Mouse (Mus musculus) neutrophil, adult 5-6 weeks (primary cell): ENCODE results near the gene Celsr1. TPM values are rescaled to one million over a fixed set of nuclear protein-coding genes. Genes with fewer than 3 reads are reported as not detected.
"Not testable (repeated sequence)": the region's sequence is repeated elsewhere in the genome, so short reads cannot be mapped to it uniquely, and the experiment has no call there.

ENCODE experiments used
- ATAC-seq: fragments of 151-379, 151-347 bp; 2 replicates; pipeline ENCODE4 v1.8.0; 2017; ENCODE audit warnings: mild to moderate bottlenecking, moderate TSS enrichment; ENCODE audit not compliant: insufficient number of reproducible peaks, poor library complexity, low FRiP score, severe bottlenecking; ENCODE audit errors: extremely low read depth
- total RNA-seq: library from RNA; stranded (forward); fragments of 200-1000 nt; gene quantifications from 2 replicates; pipeline ENCODE4 v1.2.3, GENCODE M21; 2017

Celsr1 gene
- total RNA-seq, 1 experiment from 2014 or later, result 3.1 TPM

DNA sequence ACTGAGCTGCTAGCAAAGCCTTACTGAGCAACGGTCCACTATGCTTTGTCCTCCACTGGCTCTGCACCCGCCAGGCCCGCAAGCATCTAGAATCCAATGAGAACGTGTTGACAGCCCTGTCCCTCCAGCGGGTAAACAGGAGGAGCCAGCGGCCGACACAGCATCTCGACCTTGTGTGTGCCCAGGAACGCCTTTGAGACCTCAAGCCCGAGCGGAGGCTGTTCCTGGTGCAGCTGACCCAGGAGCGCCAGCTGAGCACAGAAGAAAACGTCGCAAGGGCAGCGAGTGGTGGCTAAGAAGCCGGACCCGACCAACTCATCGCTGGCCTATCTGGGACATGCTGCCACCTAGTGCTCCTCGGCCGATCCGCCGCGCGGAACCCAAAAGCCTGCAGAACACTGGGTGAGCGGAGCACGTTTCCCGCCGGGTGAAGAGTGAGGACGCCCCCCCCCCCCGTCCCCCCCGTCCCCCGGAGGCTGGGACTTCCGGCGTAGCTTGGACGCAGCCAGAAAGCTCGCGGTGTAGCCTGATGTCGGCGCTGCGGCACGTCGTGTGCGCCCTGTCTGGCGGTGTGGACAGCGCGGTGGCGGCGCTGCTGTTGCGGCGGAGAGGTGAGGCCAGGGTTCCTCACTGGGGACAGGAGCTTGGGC is 154.6 kb downstream of the Celsr1 start, which contains the start of gene Trmu:
Gene Trmu (plus strand): TSS at position 465 of the 650 bp plus-strand sequence.
- peak; percentile 86 for ATAC-seq

- ATAC-seq, result no peak
These were observed 156.2 kb downstream of the Celsr1 start for GRCm38 (mm10) chr15:85877336-85877735.

DNA sequence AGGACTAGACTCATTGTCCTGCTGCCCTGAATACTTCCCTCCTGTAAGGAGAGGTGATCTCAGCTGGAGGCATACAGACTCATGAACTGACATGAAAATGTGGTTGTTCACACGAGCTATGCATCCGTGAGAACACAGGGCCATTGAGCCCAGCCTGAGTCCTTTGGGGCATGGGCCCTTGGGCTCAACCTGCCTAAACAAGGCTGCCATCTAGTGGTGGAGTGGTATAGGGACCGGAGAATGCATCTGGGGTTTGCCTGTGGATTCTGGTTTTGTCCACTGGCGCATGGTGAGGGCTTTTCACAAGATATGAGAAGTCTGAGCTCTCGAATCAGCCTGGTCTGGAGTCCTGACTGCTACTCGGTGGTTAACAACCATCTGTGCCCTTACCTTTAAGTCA is 165.9 kb downstream of the Celsr1 start:
- peak; percentile 72 for ATAC-seq

DNA sequence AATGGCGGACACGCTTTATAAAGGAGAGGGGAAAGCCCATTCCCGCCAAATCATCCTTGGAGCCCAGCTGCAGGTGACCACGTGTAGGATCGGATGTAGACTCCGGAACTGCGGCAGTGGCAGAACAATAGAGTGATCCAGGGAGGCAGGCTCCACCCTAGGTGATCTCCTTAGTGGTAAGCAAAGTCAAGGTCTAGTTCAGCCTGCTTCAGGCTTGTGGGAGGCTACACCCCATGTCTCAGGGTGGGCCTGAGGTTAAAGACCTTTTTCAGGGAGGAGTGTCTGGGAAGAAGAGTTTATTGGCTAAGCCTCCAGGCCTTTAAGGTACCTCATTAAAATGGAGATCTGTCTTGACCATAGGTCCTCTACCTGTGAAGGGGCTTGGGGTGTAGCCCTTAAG is 167.7 kb downstream of the Celsr1 start:
- ATAC-seq, result not testable (repeated sequence)

- peak; percentile 97 for ATAC-seq
These were observed 174.0 kb downstream of the Celsr1 start, which contains the start of gene Gtse1 for GRCm38 (mm10) chr15:85859490-85860031. Gtse1 (plus strand) TSS chr15:85859745.

GRCm38 (mm10) chr15:85858980-85859489 is 174.5 kb downstream of the Celsr1 start:
- ATAC-seq, result no peak

DNA sequence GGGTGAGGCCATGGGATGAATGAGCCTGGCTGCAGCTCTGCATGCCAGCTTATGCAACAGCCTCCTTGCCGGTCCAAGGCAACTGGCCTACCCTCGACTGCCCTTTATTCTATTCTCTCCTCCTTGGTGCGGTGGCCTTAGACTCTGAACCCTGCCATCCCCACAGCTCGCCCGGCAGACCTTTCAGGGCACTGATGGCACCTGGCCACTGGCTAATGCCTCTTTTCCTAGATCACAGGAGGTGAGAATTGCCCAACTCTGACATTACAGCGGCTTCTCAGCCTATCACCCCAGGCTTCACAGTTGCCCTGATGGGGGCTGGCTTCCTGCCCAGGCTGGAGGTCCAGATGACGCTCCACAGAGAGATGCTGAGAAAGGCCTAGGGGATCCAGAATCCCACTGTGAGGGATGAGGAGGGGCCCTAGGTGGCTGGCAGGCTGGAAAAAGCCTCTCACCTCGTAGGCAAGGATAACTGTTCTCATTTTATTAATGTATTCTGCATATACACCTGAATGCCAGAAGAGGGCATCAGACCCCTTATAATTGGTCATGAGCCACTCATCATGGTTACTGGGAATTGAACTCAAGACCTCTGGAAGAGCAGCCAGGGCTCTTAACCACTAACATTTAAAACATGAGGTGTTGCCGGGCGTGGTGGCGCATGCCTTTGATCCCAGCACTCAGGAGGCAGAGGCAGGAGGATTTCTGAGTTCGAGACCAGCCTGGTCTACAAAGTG is 181.8 kb downstream of the Celsr1 start:
- no peak for ATAC-seq

Other genes starting within 250 kb of the Celsr1 start
- 7.5 and 7.9 TPM in 2 replicates for gene Cdpf1, start 222.1 kb downstream of the Celsr1 start, total RNA-seq
- gene Pkdrej, start 212.0 kb downstream of the Celsr1 start, total RNA-seq, result not detected in 2 replicates
- 8.2 and 9.0 TPM in 2 replicates for gene Ttc38, start 201.5 kb downstream of the Celsr1 start, total RNA-seq
- gene Gtse1, start 174.0 kb downstream of the Celsr1 start, total RNA-seq, result 0.35 and 0.86 TPM in 2 replicates
- 32.9 and 56.7 TPM in 2 replicates for gene Trmu, start 154.5 kb downstream of the Celsr1 start, total RNA-seq
- gene Gramd4, start 23.9 kb upstream of the Celsr1 start, total RNA-seq, result 47.0 and 55.5 TPM in 2 replicates
- 114 and 127 TPM in 2 replicates for gene Cerk, start 152.4 kb upstream of the Celsr1 start, total RNA-seq
- 23.2 and 38.2 TPM in 2 replicates for gene Tbc1d22a, start 180.7 kb upstream of the Celsr1 start, total RNA-seq